Mouse (Mus musculus): ENCODE measurements around the gene Hectd2. TPM values are rescaled to one million over a fixed set of nuclear protein-coding genes. Genes with fewer than 3 reads are reported as not detected.

Hectd2 gene
- polyA plus RNA-seq, 1 experiment from 2014 or later, result 6.0 TPM

- H3K9me3 ChIP-seq, result no peaks in the 10 kb centered on the region; the same call in 1 of the 2 replicates
- H3K27ac ChIP-seq (replicated peaks), result no peak overlapping the region
- H3K27me3 ChIP-seq (replicated peaks), result no peaks in the 10 kb centered on the region
- no peak for ATAC-seq (ENCODE audit: extremely low read depth, insufficient number of reproducible peaks, low FRiP score, low TSS enrichment)
- 86% methylated on average over 1 of the region's 1 CpGs for WGBS
- H3K4me2 ChIP-seq, result no peak overlapping the region
- no peaks in the 10 kb centered on the region for H3K4me1 ChIP-seq
- no peak overlapping the region for H3K9ac ChIP-seq
- H3K4me3 ChIP-seq, result no peak overlapping the region
- peaks cover 22% of the 10 kb centered on the region for H3K36me3 ChIP-seq
These were observed 98.2 kb downstream of the Hectd2 start for GRCm38 (mm10) chr19:36652686-36653085.

GRCm38 (mm10) chr19:36662734-36663133 lies 108.3 kb downstream of the Hectd2 start:
- WGBS, result 56% methylated on average over 1 of the region's 1 CpGs
- peaks cover 6% of the 10 kb centered on the region for H3K36me3 ChIP-seq
- ATAC-seq (ENCODE audit: extremely low read depth, insufficient number of reproducible peaks, low FRiP score, low TSS enrichment), result no peak
- no peaks in the 10 kb centered on the region for H3K27me3 ChIP-seq (replicated peaks)
- H3K4me2 ChIP-seq, result peak overlapping the region; percentile 4; the same call in 1 of the 2 replicates
- no peaks in the 10 kb centered on the region for H3K9me3 ChIP-seq
- no peak overlapping the region for H3K4me3 ChIP-seq
- H3K4me1 ChIP-seq, result peaks cover 50% of the 10 kb centered on the region
- peak overlapping the region; percentile 86 for H3K27ac ChIP-seq (replicated peaks)
- H3K9ac ChIP-seq, result no peak overlapping the region

GRCm38 (mm10) chr19:36663918-36664317 lies 109.5 kb downstream of the Hectd2 start:
- ATAC-seq (ENCODE audit: extremely low read depth, insufficient number of reproducible peaks, low FRiP score, low TSS enrichment), result no peak
- peaks cover 61% of the 10 kb centered on the region for H3K4me1 ChIP-seq
- WGBS, result 77% methylated on average over 2 of the region's 2 CpGs

GRCm38 (mm10) chr19:36664417-36664816 lies 110.0 kb downstream of the Hectd2 start:
- Histone ChIP-seq H3K36me3 (peaks cover 6% of the 10 kb centered on the region), H3K27ac (replicated peaks) (peak overlapping the region; percentile 86), H3K9ac (0 out of 2 replicates have a peak overlapping the region, but pooled peaks have one; percentile 30), H3K4me2 (no peak overlapping the region), H3K27me3 (replicated peaks) (no peaks in the 10 kb centered on the region), H3K4me3 (no peak overlapping the region), H3K9me3 (no peaks in the 10 kb centered on the region), H3K4me1 (peaks cover 66% of the 10 kb centered on the region)
- no peak for ATAC-seq (ENCODE audit: extremely low read depth, insufficient number of reproducible peaks, low FRiP score, low TSS enrichment)
- WGBS, result 36% methylated on average over 6 of the region's 6 CpGs

More at GRCm38 (mm10) chr19:36663918-36664317, 109.5 kb downstream of the Hectd2 start:
- Histone ChIP-seq H3K9ac (no peak overlapping the region), H3K4me2 (no peak overlapping the region), H3K4me3 (no peak overlapping the region), H3K27ac (replicated peaks) (peak overlapping the region; percentile 86), H3K27me3 (replicated peaks) (no peaks in the 10 kb centered on the region), H3K36me3 (peaks cover 6% of the 10 kb centered on the region), H3K9me3 (no peaks in the 10 kb centered on the region)

GRCm38 (mm10) chr19:36665206-36665605 lies 110.8 kb downstream of the Hectd2 start:
- H3K36me3 ChIP-seq, result peaks cover 5% of the 10 kb centered on the region
- H3K9ac ChIP-seq, result 0 out of 2 replicates have a peak overlapping the region, but pooled peaks have one; percentile 30
- no peak overlapping the region for H3K4me3 ChIP-seq
- WGBS, result 81% methylated on average over 7 of the region's 7 CpGs
- peak overlapping the region; percentile 86 for H3K27ac ChIP-seq (replicated peaks)
- no peak for ATAC-seq (ENCODE audit: extremely low read depth, insufficient number of reproducible peaks, low FRiP score, low TSS enrichment)
- H3K9me3 ChIP-seq, result no peaks in the 10 kb centered on the region
- H3K4me1 ChIP-seq, result peaks cover 74% of the 10 kb centered on the region
- H3K27me3 ChIP-seq (replicated peaks), result no peaks in the 10 kb centered on the region
- H3K4me2 ChIP-seq, result no peak overlapping the region

GRCm38 (mm10) chr19:36665641-36666040 lies 111.2 kb downstream of the Hectd2 start:
- no peak overlapping the region for H3K4me3 ChIP-seq

GRCm38 (mm10) chr19:36666471-36666870 lies 112.0 kb downstream of the Hectd2 start:
- no peaks in the 10 kb centered on the region for H3K27me3 ChIP-seq (replicated peaks)
- H3K4me1 ChIP-seq, result peaks cover 85% of the 10 kb centered on the region
- 80% methylated on average over 5 of the region's 5 CpGs for WGBS
- no peak overlapping the region for H3K4me3 ChIP-seq
- no peak for ATAC-seq (ENCODE audit: extremely low read depth, insufficient number of reproducible peaks, low FRiP score, low TSS enrichment)
- no peak overlapping the region for H3K9ac ChIP-seq
- H3K27ac ChIP-seq (replicated peaks), result 0 out of 2 replicates have a peak overlapping the region, but pooled peaks have one; percentile 1
- no peaks in the 10 kb centered on the region for H3K9me3 ChIP-seq
- peaks cover 1% of the 10 kb centered on the region for H3K36me3 ChIP-seq
- no peak overlapping the region for H3K4me2 ChIP-seq

More at GRCm38 (mm10) chr19:36665641-36666040, 111.2 kb downstream of the Hectd2 start:
- Histone ChIP-seq H3K9me3 (no peaks in the 10 kb centered on the region), H3K27me3 (replicated peaks) (no peaks in the 10 kb centered on the region), H3K4me2 (no peak overlapping the region), H3K27ac (replicated peaks) (peak overlapping the region; percentile 86), H3K4me1 (peaks cover 78% of the 10 kb centered on the region), H3K36me3 (peaks cover 4% of the 10 kb centered on the region), H3K9ac (peak overlapping the region; percentile 24; the same call in 1 of the 2 replicates)
- 53% methylated on average over 5 of the region's 5 CpGs for WGBS
- ATAC-seq (ENCODE audit: extremely low read depth, insufficient number of reproducible peaks, low FRiP score, low TSS enrichment), result no peak

- no peak overlapping the region for H3K4me3 ChIP-seq
- 87% methylated on average over 6 of the region's 6 CpGs for WGBS
- no peak overlapping the region for H3K4me2 ChIP-seq
- no peaks in the 10 kb centered on the region for H3K36me3 ChIP-seq
- H3K9me3 ChIP-seq, result no peaks in the 10 kb centered on the region
- no peak overlapping the region for H3K27ac ChIP-seq (replicated peaks)
- peaks cover 91% of the 10 kb centered on the region for H3K4me1 ChIP-seq
- ATAC-seq (ENCODE audit: extremely low read depth, insufficient number of reproducible peaks, low FRiP score, low TSS enrichment), result no peak
- no peaks in the 10 kb centered on the region for H3K27me3 ChIP-seq (replicated peaks)
- no peak overlapping the region for H3K9ac ChIP-seq
These were observed 112.9 kb downstream of the Hectd2 start for GRCm38 (mm10) chr19:36667368-36667767.

GRCm38 (mm10) chr19:36668098-36668497 lies 113.7 kb downstream of the Hectd2 start:
- no peak for ATAC-seq (ENCODE audit: extremely low read depth, insufficient number of reproducible peaks, low FRiP score, low TSS enrichment)
- H3K9ac ChIP-seq, result no peak overlapping the region
- H3K27ac ChIP-seq (replicated peaks), result peak overlapping the region; percentile 48; the same call in 1 of the 2 replicates
- H3K4me3 ChIP-seq, result no peak overlapping the region
- H3K4me2 ChIP-seq, result no peak overlapping the region
- H3K27me3 ChIP-seq (replicated peaks), result no peaks in the 10 kb centered on the region
- H3K36me3 ChIP-seq, result no peaks in the 10 kb centered on the region
- H3K4me1 ChIP-seq, result peaks cover 88% of the 10 kb centered on the region
- no peaks in the 10 kb centered on the region for H3K9me3 ChIP-seq
- 82% methylated on average over 1 of the region's 1 CpGs for WGBS

GRCm38 (mm10) chr19:36668881-36669639 lies 114.6 kb downstream of the Hectd2 start:
- Histone ChIP-seq H3K36me3 (no peaks in the 10 kb centered on the region), H3K4me2 (no peak overlapping the region), H3K4me3 (no peak overlapping the region), H3K27ac (replicated peaks) (peak overlapping the region; percentile 93), H3K9me3 (no peaks in the 10 kb centered on the region), H3K9ac (peak overlapping the region; percentile 29; the same call in 1 of the 2 replicates), H3K4me1 (peaks cover 79% of the 10 kb centered on the region), H3K27me3 (replicated peaks) (no peaks in the 10 kb centered on the region)
- 16% methylated on average over 2 of the region's 2 CpGs for WGBS
- ATAC-seq (ENCODE audit: extremely low read depth, insufficient number of reproducible peaks, low FRiP score, low TSS enrichment), result peak; percentile 60; the same call in 1 of the 2 replicates

GRCm38 (mm10) chr19:36669720-36670451 lies 115.4 kb downstream of the Hectd2 start:
- ATAC-seq (ENCODE audit: extremely low read depth, insufficient number of reproducible peaks, low FRiP score, low TSS enrichment), result no peak
- no peaks in the 10 kb centered on the region for H3K27me3 ChIP-seq (replicated peaks)
- H3K27ac ChIP-seq (replicated peaks), result peak overlapping the region; percentile 93
- H3K9ac ChIP-seq, result peak overlapping the region; percentile 29
- H3K4me2 ChIP-seq, result no peak overlapping the region
- H3K36me3 ChIP-seq, result no peaks in the 10 kb centered on the region
- peaks cover 71% of the 10 kb centered on the region for H3K4me1 ChIP-seq
- no peak overlapping the region for H3K4me3 ChIP-seq
- 44% methylated on average over 5 of the region's 5 CpGs for WGBS
- H3K9me3 ChIP-seq, result no peaks in the 10 kb centered on the region

Measured in heart, embryonic 13.5 days (tissue).